Mouse (Mus musculus): ENCODE measurements around the gene Sh3rf1. TPM values are rescaled to one million over a fixed set of nuclear protein-coding genes. Genes with fewer than 3 reads are reported as not detected.
A peak's percentile ranks its signal among the peaks of the same experiment; 100 is the strongest.

The Sh3rf1 gene
- total RNA-seq, 4 experiments from 2014 or later = 31.6 to 39.2 (median 33.9) TPM

- DNase-seq (ENCODE audit: low spot score in 2 of 2) = no peak
Measured at GRCm38 (mm10) chr8:61218439-61218838, 5.2 kb upstream of the Sh3rf1 start.

GRCm38 (mm10) chr8:61223283-61223682, 389 bp upstream of the Sh3rf1 start:
- DNase-seq (ENCODE audit: low spot score in 2 of 2) = no peak

- DNase-seq (ENCODE audit: low spot score in 2 of 2) = peak; percentile 32 to 51
Measured at GRCm38 (mm10) chr8:61224380-61225092, 864 bp downstream of the Sh3rf1 start.

- no peak for DNase-seq (ENCODE audit: low spot score in 2 of 2)
Measured at GRCm38 (mm10) chr8:61225581-61226395, 2.1 kb downstream of the Sh3rf1 start.

- no peak for DNase-seq (ENCODE audit: low spot score in 2 of 2)
Measured at GRCm38 (mm10) chr8:61226632-61227031, 3.0 kb downstream of the Sh3rf1 start.

GRCm38 (mm10) chr8:61228678-61229077, 5.0 kb downstream of the Sh3rf1 start:
- no peak for DNase-seq (ENCODE audit: low spot score in 2 of 2)

- DNase-seq (ENCODE audit: low spot score in 2 of 2) = no peak
Measured at GRCm38 (mm10) chr8:61229511-61230195, 6.0 kb downstream of the Sh3rf1 start.

GRCm38 (mm10) chr8:61230881-61231755, 7.4 kb downstream of the Sh3rf1 start:
- DNase-seq (ENCODE audit: low spot score in 2 of 2) = no peak

- DNase-seq (ENCODE audit: low spot score in 2 of 2) = no peak
Measured at GRCm38 (mm10) chr8:61235499-61235898, 11.8 kb downstream of the Sh3rf1 start.

- peak in 1 of 2 experiments; percentile 32 for DNase-seq (ENCODE audit: low spot score in 2 of 2)
Measured at GRCm38 (mm10) chr8:61236506-61237268, 13.0 kb downstream of the Sh3rf1 start.

GRCm38 (mm10) chr8:61239576-61239975, 15.9 kb downstream of the Sh3rf1 start:
- no peak for DNase-seq (ENCODE audit: low spot score in 2 of 2)

- no peak for DNase-seq (ENCODE audit: low spot score in 2 of 2)
Measured at GRCm38 (mm10) chr8:61241229-61241628, 17.6 kb downstream of the Sh3rf1 start.

- DNase-seq (ENCODE audit: low spot score in 2 of 2) = no peak
Measured at GRCm38 (mm10) chr8:61242896-61243295, 19.2 kb downstream of the Sh3rf1 start.

- DNase-seq (ENCODE audit: low spot score in 2 of 2) = no peak
Measured at GRCm38 (mm10) chr8:61243491-61243890, 19.8 kb downstream of the Sh3rf1 start.

- DNase-seq (ENCODE audit: low spot score in 2 of 2) = no peak
Measured at GRCm38 (mm10) chr8:61244157-61244556, 20.5 kb downstream of the Sh3rf1 start.

- DNase-seq (ENCODE audit: low spot score in 2 of 2) = no peak
Measured at GRCm38 (mm10) chr8:61247270-61248025, 23.8 kb downstream of the Sh3rf1 start.

GRCm38 (mm10) chr8:61249511-61249910, 25.8 kb downstream of the Sh3rf1 start:
- DNase-seq (ENCODE audit: low spot score in 2 of 2) = peak in 1 of 2 experiments; percentile 39

- no peak for DNase-seq (ENCODE audit: low spot score in 2 of 2)
Measured at GRCm38 (mm10) chr8:61254196-61254595, 30.5 kb downstream of the Sh3rf1 start.

- DNase-seq (ENCODE audit: low spot score in 2 of 2) = peak in 1 of 2 experiments; percentile 59
Measured at GRCm38 (mm10) chr8:61258828-61259227, 35.2 kb downstream of the Sh3rf1 start.

Data from left cerebral cortex, adult 8-10 months (tissue).